In genomic region chr8:4493686-4494440, GRCm38 (mm10) we compare ENCODE assay signal across 8 mouse cellular contexts. TPM values are rescaled to one million over a fixed set of nuclear protein-coding genes. Genes with fewer than 3 reads are reported as not detected.
DNase-seq lines count a peak whose midpoint lies in the region; ATAC-seq and TF ChIP-seq lines count a peak whose summit lies in the region.

No protein-coding gene starts in this region.

- no peaks in the 10 kb centered on the region for H3K36me3 ChIP-seq in ES-E14 (ENCODE audit: control insufficient read depth, insufficient read depth, low read length, poor library complexity, severe bottlenecking)
- no peaks in the 10 kb centered on the region for H3K36me3 ChIP-seq in lung, embryonic 14.5 days (ENCODE audit: insufficient read depth)

- no peak for TF ChIP-seq CTCF in lung, embryonic 14.5 days (IDR thresholded peaks at IDR 0.05; ENCODE audit: low read depth)

- in situ Hi-C loops in ES-E14 (cut with MboI; ENCODE audit: low sequenced_read_pairs in 2 of 2, unreplicated experiment in 2 of 2): no loop called here

- peak; percentile 79 for ATAC-seq in frontal cortex, adult (ENCODE audit: low TSS enrichment)
- peak; percentile 38 to 45 for ATAC-seq in hematopoietic stem cell, adult 5-6 weeks (replicated peaks in 1 of 2; ENCODE audit: insufficient read depth in 1 of 2, low FRiP score in 2 of 2, low TSS enrichment in 1 of 2, low read depth in 1 of 2, poor library complexity in 2 of 2, severe bottlenecking in 2 of 2)
- ATAC-seq in lung, embryonic 14.5 days (ENCODE audit: insufficient read depth): peak; percentile 41

- H3K9ac ChIP-seq in ES-E14 (ENCODE audit: insufficient read depth, low read depth, low read length, poor library complexity, severe bottlenecking): peak overlapping the region; percentile 59
- peak overlapping the region; percentile 59 for H3K9ac ChIP-seq in lung, embryonic 14.5 days

- DNase-seq in ES-E14 (ENCODE audit: low read depth, low spot score): no peak
- DNase-seq in c-Kit-positive CD71-negative TER-119-negative erythroid progenitor cells, embryonic 14.5 days (ENCODE audit: low read depth): peak; percentile 10
- peak; percentile 70 for DNase-seq in layer of hippocampus, adult 9-11 months
- peak; percentile 64 for DNase-seq in lung, embryonic 14.5 days
- peak; percentile 38 for DNase-seq in ovary, postnatal 36 days (ENCODE audit: low spot score)
- peak; percentile 46 for DNase-seq in thymus, postnatal 4 days

- H3K27me3 ChIP-seq in lung, embryonic 14.5 days (ENCODE audit: insufficient read depth, low read length): no peaks in the 10 kb centered on the region

- H3K27ac ChIP-seq in ES-E14 (ENCODE audit: insufficient read depth, low read depth, low read length, poor library complexity, severe bottlenecking): no peak overlapping the region
- H3K27ac ChIP-seq in lung, embryonic 14.5 days (ENCODE audit: low read depth): peak overlapping the region; percentile 82

- no peaks in the 10 kb centered on the region for H3K9me3 ChIP-seq in ES-E14 (ENCODE audit: control insufficient read depth, insufficient read depth, low read depth, low read length)
- H3K9me3 ChIP-seq in lung, embryonic 14.5 days (ENCODE audit: low read depth, low read length): no peaks in the 10 kb centered on the region

- WGBS in lung, embryonic 14.5 days: 8% methylated on average over 21 of the region's 21 CpGs

- peak overlapping the region; percentile 77 for H3K4me2 ChIP-seq in lung, embryonic 14.5 days

- H3K4me3 ChIP-seq in ES-E14 (ENCODE audit: insufficient read depth in 1 of 2, low read depth in 1 of 2, low read length in 2 of 2, poor library complexity in 1 of 2, severe bottlenecking in 1 of 2): peak overlapping the region; percentile 76 to 95
- peak overlapping the region; percentile 50 for H3K4me3 ChIP-seq in lung, embryonic 14.5 days (ENCODE audit: low read depth, low read length)

- peaks cover 2 to 3% of the 10 kb centered on the region in 2 experiments; a peak in 2 of 4 replicates for H3K4me1 ChIP-seq in ES-E14 (ENCODE audit: control insufficient read depth in 2 of 2, insufficient read depth in 2 of 2, low read length in 2 of 2, poor library complexity in 1 of 2)
- H3K4me1 ChIP-seq in lung, embryonic 14.5 days (ENCODE audit: insufficient read depth): peaks cover 6% of the 10 kb centered on the region; the same call in 1 of the 2 replicates

TF ChIP-seq in ES-E14, 5 proteins besides CTCF, POLR2A, EP300 and RAD21:
- TF ChIP-seq ZNF384 (IDR thresholded peaks at IDR 0.05; ENCODE audit: low read depth, low read length) (no peak), MAFK (IDR thresholded peaks at IDR 0.05; ENCODE audit: insufficient read depth, low read depth, low read length) (no peak)

RNA-seq across cellular contexts. Expression of gene Cers4, which starts 1.0 kb away (rescaled TPM):
- total RNA-seq in ES-E14 (2012; rRNA removed): 32.3 and 45.9 TPM in 2 replicates
- 13.3 and 18.8 TPM in 2 replicates for total RNA-seq in hematopoietic stem cell, adult 5-6 weeks (2017)
- 27.1 and 29.4 TPM in 2 replicates for polyA plus RNA-seq in lung, embryonic 14.5 days (2014; fragmentation: Nextera tagmentation; extraction: Ambion mirVana)
